Mouse (Mus musculus) stomach, embryonic 15.5 days (tissue): ENCODE measurements around the gene Sbsn. TPM values are rescaled to one million over a fixed set of nuclear protein-coding genes. Genes with fewer than 3 reads are reported as not detected.

Experiments used
- ATAC-seq: fragments of 200-750 bp; cut with Nextera tagmentation; 2 replicates; pipeline ENCODE4 v1.8.0; 2017; ENCODE audit warnings: low read depth, moderate number of reproducible peaks, moderate TSS enrichment; ENCODE audit not compliant: insufficient read depth, low FRiP score
- H3K27ac ChIP-seq: fragments of 300-500 bp; sonication (generic); 2 replicates; pipeline ENCODE4 v1.5.1; 2015; ENCODE audit warnings: mild to moderate bottlenecking, inconsistent platforms
- H3K27me3 ChIP-seq: fragments of 300-500 bp; sonication (generic); replicated peaks from 2 replicates; pipeline ENCODE4 v1.6.1; 2015; ENCODE audit warnings: inconsistent platforms
- H3K36me3 ChIP-seq: fragments of 300-500 bp; sonication (generic); 2 replicates; pipeline ENCODE4 v1.6.1; 2015; ENCODE audit warnings: inconsistent platforms
- H3K4me1 ChIP-seq: fragments of 300-500 bp; sonication (generic); 2 replicates; pipeline ENCODE4 v1.6.1; 2015; ENCODE audit warnings: inconsistent platforms
- H3K4me2 ChIP-seq: fragments of 300-500 bp; sonication (generic); 2 replicates; pipeline ENCODE4 v1.6.1; 2015; ENCODE audit warnings: mild to moderate bottlenecking, inconsistent platforms
- H3K4me3 ChIP-seq: fragments of 300-500 bp; sonication (generic); replicated peaks from 2 replicates; pipeline ENCODE4 v1.5.1; 2015; ENCODE audit warnings: inconsistent platforms
- H3K9ac ChIP-seq: fragments of 300-500 bp; sonication (generic); 2 replicates; pipeline ENCODE4 v1.6.1; 2015; ENCODE audit warnings: inconsistent platforms
- H3K9me3 ChIP-seq: fragments of 300-500 bp; sonication (generic); 2 replicates; pipeline ENCODE4 v1.6.1; 2016; ENCODE audit warnings: inconsistent platforms
- WGBS: fragments of 180-500 bp; shearing (Covaris S2); methylation state at CpG from one replicate; pipeline ENCODE4 v1.1.7; 2015; 5-methylcytosine and 5-hydroxymethylcytosine counted together
- polyA plus RNA-seq: library from polyadenylated mRNA; unstranded; fragments of >200 nt; fragmentation: Nextera tagmentation; extraction: Ambion mirVana; gene quantifications from 2 replicates; pipeline ENCODE4 v1.2.1, GENCODE M21; 2015

The Sbsn gene
- polyA plus RNA-seq, 1 experiment from 2014 or later, result 17.9 TPM

DNA sequence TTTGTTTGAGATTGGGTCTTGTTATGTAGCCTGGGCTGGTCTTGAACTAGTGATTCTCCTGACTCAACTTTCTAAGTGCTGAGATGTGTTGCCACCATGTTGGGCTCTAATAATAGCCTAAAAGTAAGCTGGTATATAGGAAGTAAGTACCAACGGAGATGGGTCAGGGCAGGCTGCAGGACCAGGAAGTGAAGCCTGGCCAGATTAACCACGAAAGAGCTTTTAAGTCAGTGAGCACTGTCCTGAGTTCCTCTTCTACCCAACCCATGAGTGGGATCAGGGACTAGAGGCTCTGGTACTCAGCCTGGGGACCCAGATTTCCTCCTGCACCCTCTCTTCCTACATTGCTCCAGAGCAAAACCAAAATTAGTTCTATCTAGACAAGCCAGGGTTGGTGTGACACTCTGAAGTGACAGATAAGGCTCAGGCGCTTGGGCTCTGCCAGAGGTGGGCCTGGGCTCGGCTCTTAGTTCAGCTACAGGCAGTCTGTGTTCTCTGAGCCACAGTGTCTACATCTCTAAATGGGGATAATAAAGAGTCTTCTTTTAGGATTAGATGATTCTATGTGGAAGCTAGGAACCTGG lies 10.6 kb downstream of the Sbsn start:
- Histone ChIP-seq H3K36me3 (no peaks in the 10 kb centered on the region), H3K27me3 (0 out of 2 replicates have a peak, but pooled peaks cover 2% of the 10 kb centered on the region), H3K27ac (no peak overlapping the region), H3K4me3 (no peak overlapping the region), H3K4me2 (no peak overlapping the region), H3K9me3 (no peaks in the 10 kb centered on the region), H3K4me1 (peaks cover 8% of the 10 kb centered on the region; the same call in 1 of the 2 replicates), H3K9ac (no peak overlapping the region)
- WGBS, result 66% methylated on average over 4 of the region's 4 CpGs
- ATAC-seq, result no peak

- no peak within 1 kb of the TSS for H3K9ac ChIP-seq
- H3K27me3 ChIP-seq, result 0 out of 2 replicates have a peak, but pooled peaks cover 2% of the 10 kb centered on the region
- no peak within 1 kb of the TSS for H3K4me2 ChIP-seq
- no peaks in the 10 kb centered on the region for H3K36me3 ChIP-seq
- H3K27ac ChIP-seq, result no peak within 1 kb of the TSS
- peaks cover 8% of the 10 kb centered on the region; the same call in 1 of the 2 replicates for H3K4me1 ChIP-seq
- 52% methylated on average over 5 of the region's 5 CpGs for WGBS
- no peak within 1 kb of the TSS for H3K4me3 ChIP-seq
- no peaks in the 10 kb centered on the region for H3K9me3 ChIP-seq
- no peak for ATAC-seq
These were observed 12.2 kb downstream of the Sbsn start, which contains the start of gene Dmkn for GRCm38 (mm10) chr7:30763456-30763855. Dmkn (plus strand) TSS chr7:30763756.

GRCm38 (mm10) chr7:30765173-30765572 lies 13.9 kb downstream of the Sbsn start:
- Histone ChIP-seq H3K4me2 (no peak overlapping the region), H3K36me3 (no peaks in the 10 kb centered on the region), H3K9me3 (no peaks in the 10 kb centered on the region), H3K4me1 (peaks cover 4% of the 10 kb centered on the region; the same call in 1 of the 2 replicates), H3K9ac (no peak overlapping the region), H3K27ac (no peak overlapping the region), H3K27me3 (0 out of 2 replicates have a peak, but pooled peaks cover 2% of the 10 kb centered on the region), H3K4me3 (no peak overlapping the region)
- no peak for ATAC-seq
- WGBS, result 34% methylated on average over 11 of the region's 11 CpGs

- 86% methylated on average over 4 of the region's 4 CpGs for WGBS
- no peaks in the 10 kb centered on the region for H3K36me3 ChIP-seq
- no peaks in the 10 kb centered on the region for H3K4me1 ChIP-seq
- H3K27ac ChIP-seq, result no peak overlapping the region
- H3K4me3 ChIP-seq, result no peak overlapping the region
- H3K9me3 ChIP-seq, result no peaks in the 10 kb centered on the region
- H3K27me3 ChIP-seq, result 0 out of 2 replicates have a peak, but pooled peaks cover 2% of the 10 kb centered on the region
- no peak overlapping the region for H3K9ac ChIP-seq
- H3K4me2 ChIP-seq, result no peak overlapping the region
- no peak for ATAC-seq
These were observed 15.1 kb downstream of the Sbsn start for GRCm38 (mm10) chr7:30766408-30766807.

DNA sequence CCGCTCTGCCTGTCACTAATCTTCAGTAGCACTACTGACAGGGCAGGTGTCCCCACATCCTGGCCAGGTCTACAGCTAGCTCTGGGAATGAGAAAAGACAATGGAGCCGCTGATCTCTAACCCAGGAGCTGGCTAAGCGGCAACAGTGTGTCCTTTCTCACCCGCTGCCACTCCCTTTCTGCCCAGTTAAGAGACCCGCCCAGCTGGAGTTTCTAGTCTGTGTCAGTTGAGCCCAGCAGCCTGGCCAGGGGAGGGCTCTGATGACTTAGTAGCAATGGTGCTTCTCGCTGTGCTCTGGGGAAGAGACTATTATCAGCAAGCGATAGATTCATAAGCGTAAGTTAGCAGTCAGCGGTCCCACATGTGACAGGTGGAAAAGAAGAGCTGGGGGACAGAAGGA lies 18.0 kb downstream of the Sbsn start:
- Histone ChIP-seq H3K4me1 (no peaks in the 10 kb centered on the region), H3K9me3 (no peaks in the 10 kb centered on the region), H3K4me2 (peak overlapping the region; percentile 5; the same call in 1 of the 2 replicates), H3K27ac (peak overlapping the region; percentile 13; the same call in 1 of the 2 replicates), H3K9ac (no peak overlapping the region), H3K36me3 (no peaks in the 10 kb centered on the region), H3K4me3 (no peak overlapping the region), H3K27me3 (0 out of 2 replicates have a peak, but pooled peaks cover 2% of the 10 kb centered on the region)
- ATAC-seq, result peak; percentile 54; the same call in 1 of the 2 replicates
- WGBS, result 27% methylated on average over 9 of the region's 9 CpGs

- ATAC-seq, result no peak
- H3K4me2 ChIP-seq, result no peak overlapping the region
- 70% methylated on average over 9 of the region's 9 CpGs for WGBS
- H3K4me3 ChIP-seq, result no peak overlapping the region
- no peaks in the 10 kb centered on the region for H3K4me1 ChIP-seq
- H3K9ac ChIP-seq, result no peak overlapping the region
- H3K27ac ChIP-seq, result no peak overlapping the region; the same call in 1 of the 2 replicates
- H3K9me3 ChIP-seq, result no peaks in the 10 kb centered on the region
- H3K36me3 ChIP-seq, result no peaks in the 10 kb centered on the region
- no peaks in the 10 kb centered on the region for H3K27me3 ChIP-seq
These were observed 24.8 kb downstream of the Sbsn start for GRCm38 (mm10) chr7:30776104-30776503.

- Histone ChIP-seq H3K4me2 (no peak overlapping the region), H3K9ac (no peak overlapping the region), H3K27me3 (no peaks in the 10 kb centered on the region), H3K27ac (no peak overlapping the region), H3K4me3 (no peak overlapping the region), H3K9me3 (no peaks in the 10 kb centered on the region), H3K36me3 (no peaks in the 10 kb centered on the region), H3K4me1 (no peaks in the 10 kb centered on the region)
- ATAC-seq, result no peak
- WGBS, result 59% methylated on average over 7 of the region's 7 CpGs
These were observed 25.9 kb downstream of the Sbsn start for GRCm38 (mm10) chr7:30777081-30777579.

DNA sequence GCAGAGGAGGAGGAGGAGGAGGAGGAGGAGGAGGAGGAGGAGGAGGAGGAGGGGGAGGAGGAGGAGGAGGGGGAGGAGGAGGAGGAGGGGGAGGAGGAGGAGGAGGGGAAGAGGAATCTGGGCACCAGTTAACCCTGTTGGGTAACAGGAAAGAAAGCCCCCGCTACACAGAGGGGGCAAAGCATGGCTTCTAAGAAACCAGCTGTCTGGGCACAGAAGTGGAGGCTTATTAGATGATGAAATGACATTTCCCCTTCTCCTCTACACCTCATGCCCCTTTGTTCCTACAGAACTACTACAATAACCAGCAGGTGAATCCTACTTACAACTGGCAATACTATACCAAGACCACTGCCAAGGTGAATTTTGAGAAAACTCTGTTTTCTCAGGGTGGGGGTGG lies 26.6 kb downstream of the Sbsn start:
- Histone ChIP-seq H3K9me3 (no peaks in the 10 kb centered on the region), H3K36me3 (no peaks in the 10 kb centered on the region), H3K27ac (no peak overlapping the region), H3K27me3 (no peaks in the 10 kb centered on the region), H3K4me3 (no peak overlapping the region), H3K9ac (no peak overlapping the region), H3K4me1 (no peaks in the 10 kb centered on the region), H3K4me2 (no peak overlapping the region)
- ATAC-seq, result no peak
- 85% methylated on average over 1 of the region's 1 CpGs for WGBS

DNA sequence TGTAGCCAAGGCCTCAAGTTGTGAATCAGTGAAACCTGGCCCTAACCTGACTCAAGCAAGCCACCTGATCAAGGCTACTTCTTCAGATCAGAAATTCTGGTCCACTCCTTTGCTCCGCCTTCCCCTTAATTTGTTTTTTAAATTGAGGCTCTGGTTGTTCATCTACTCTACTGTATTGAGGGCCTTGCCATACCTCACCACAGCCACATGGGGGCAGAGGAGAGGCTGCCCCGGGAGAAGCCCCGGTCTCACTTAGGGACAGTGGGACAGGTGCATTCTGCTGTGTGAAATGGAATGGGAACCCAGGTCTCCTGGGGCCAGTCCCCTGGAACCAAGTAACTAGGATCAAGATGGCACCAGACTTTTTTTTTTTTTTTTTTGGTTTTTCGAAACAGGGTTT lies 30.5 kb downstream of the Sbsn start:
- no peaks in the 10 kb centered on the region for H3K9me3 ChIP-seq
- no peak for ATAC-seq
- no peak overlapping the region for H3K9ac ChIP-seq
- no peak overlapping the region for H3K4me3 ChIP-seq
- no peak overlapping the region for H3K4me2 ChIP-seq
- WGBS, result 67% methylated on average over 4 of the region's 4 CpGs
- H3K4me1 ChIP-seq, result no peaks in the 10 kb centered on the region
- H3K27ac ChIP-seq, result no peak overlapping the region
- H3K27me3 ChIP-seq, result no peaks in the 10 kb centered on the region
- H3K36me3 ChIP-seq, result no peaks in the 10 kb centered on the region

DNA sequence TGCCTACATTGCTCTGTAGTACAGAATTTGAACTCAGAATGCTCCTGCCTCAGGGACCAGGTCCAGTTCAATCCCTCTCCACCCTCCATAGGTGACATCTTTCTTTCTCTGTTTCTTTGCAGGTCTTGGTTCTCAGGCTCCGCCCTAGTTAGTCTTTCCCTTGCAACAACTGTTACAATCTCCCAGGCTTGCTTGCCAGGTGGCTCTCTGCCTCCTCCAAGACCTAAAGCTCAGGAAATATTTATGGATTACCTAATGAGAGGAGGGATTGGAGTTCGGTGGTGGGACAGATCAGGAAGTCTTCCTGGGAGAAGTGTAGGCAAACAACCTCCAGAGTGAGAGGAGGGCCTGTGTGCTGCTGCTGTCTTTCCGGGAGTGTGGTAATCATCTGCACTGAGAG lies 31.4 kb downstream of the Sbsn start:
- no peak overlapping the region for H3K4me3 ChIP-seq
- H3K4me2 ChIP-seq, result no peak overlapping the region
- H3K9me3 ChIP-seq, result no peaks in the 10 kb centered on the region
- WGBS, result 68% methylated on average over 3 of the region's 3 CpGs
- no peaks in the 10 kb centered on the region for H3K36me3 ChIP-seq
- H3K27ac ChIP-seq, result no peak overlapping the region
- no peaks in the 10 kb centered on the region for H3K4me1 ChIP-seq
- H3K9ac ChIP-seq, result no peak overlapping the region
- H3K27me3 ChIP-seq, result no peaks in the 10 kb centered on the region
- no peak for ATAC-seq

DNA sequence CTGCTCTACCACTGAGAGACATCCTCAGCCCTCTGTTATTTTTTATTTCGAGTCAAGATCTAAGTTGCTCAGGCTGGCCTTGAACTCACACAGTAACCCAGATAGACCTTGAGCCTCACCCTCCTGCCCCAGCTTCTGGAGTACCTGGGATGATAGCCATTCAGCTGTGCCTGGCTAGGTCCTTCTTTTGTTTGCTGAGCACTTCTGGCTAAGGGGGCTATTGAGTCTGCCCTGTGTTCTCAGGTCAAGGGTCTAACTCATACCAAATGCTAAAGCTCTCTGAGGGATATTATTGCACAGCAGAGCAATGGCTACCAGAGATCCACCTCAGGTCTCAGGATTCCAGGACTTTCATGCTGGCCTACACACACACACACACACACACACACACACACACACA lies 33.9 kb downstream of the Sbsn start:
- Histone ChIP-seq H3K27ac (no peak overlapping the region), H3K4me3 (no peak overlapping the region), H3K27me3 (no peaks in the 10 kb centered on the region), H3K4me2 (no peak overlapping the region), H3K9ac (no peak overlapping the region), H3K9me3 (no peaks in the 10 kb centered on the region), H3K4me1 (no peaks in the 10 kb centered on the region), H3K36me3 (no peaks in the 10 kb centered on the region)
- ATAC-seq, result no peak
- 54% methylated on average over 1 of the region's 1 CpGs for WGBS

GRCm38 (mm10) chr7:30785721-30786546 lies 34.7 kb downstream of the Sbsn start:
- no peak for ATAC-seq
- H3K9ac ChIP-seq, result no peak overlapping the region
- H3K9me3 ChIP-seq, result no peaks in the 10 kb centered on the region
- no peaks in the 10 kb centered on the region for H3K27me3 ChIP-seq
- no peak overlapping the region for H3K4me2 ChIP-seq
- no peak overlapping the region for H3K4me3 ChIP-seq
- H3K4me1 ChIP-seq, result no peaks in the 10 kb centered on the region
- no peaks in the 10 kb centered on the region for H3K36me3 ChIP-seq
- WGBS, result 66% methylated on average over 13 of the region's 13 CpGs
- H3K27ac ChIP-seq, result no peak overlapping the region
